Mouse (Mus musculus) lung, embryonic 14.5 days (tissue): Measurements from ENCODE around the gene Castor2. TPM values are rescaled to one million over a fixed set of nuclear protein-coding genes. Genes with fewer than 3 reads are reported as not detected.

Experiments
- ATAC-seq: fragments of 200-750 bp; cut with Nextera tagmentation; 2 replicates; pipeline ENCODE4 v1.8.0; 2017; ENCODE audit warnings: mild to moderate bottlenecking, moderate TSS enrichment, moderate library complexity; ENCODE audit not compliant: insufficient read depth
- DNase-seq: peaks from one replicate; pipeline ENCODE4 v3.0.0-alpha.2; 2015
- H3K27ac ChIP-seq: fragments of 300-500 bp; sonication (generic); 2 replicates; pipeline ENCODE4 v1.5.1; 2014; ENCODE audit warnings: low read depth, mild to moderate bottlenecking, moderate library complexity
- H3K27me3 ChIP-seq: fragments of 300-500 bp; sonication (generic); 2 replicates; pipeline ENCODE4 v1.6.1; 2014; ENCODE audit warnings: low read length, control low read depth; ENCODE audit not compliant: insufficient read depth
- H3K36me3 ChIP-seq: fragments of 300-500 bp; sonication (generic); 2 replicates; pipeline ENCODE4 v1.6.1; 2014; ENCODE audit warnings: control low read depth; ENCODE audit not compliant: insufficient read depth
- H3K4me1 ChIP-seq: fragments of 300-500 bp; sonication (generic); 2 replicates; pipeline ENCODE4 v1.6.1; 2014; ENCODE audit warnings: antibody characterized with exemption, control low read depth; ENCODE audit not compliant: insufficient read depth
- H3K4me2 ChIP-seq: fragments of 300-500 bp; sonication (generic); 2 replicates; pipeline ENCODE4 v1.6.1; 2014; ENCODE audit warnings: mild to moderate bottlenecking
- H3K4me3 ChIP-seq: fragments of 300-500 bp; sonication (generic); 2 replicates; pipeline ENCODE4 v1.5.1; 2014; ENCODE audit warnings: low read depth, low read length
- H3K9ac ChIP-seq: fragments of 300-500 bp; sonication (generic); 2 replicates; pipeline ENCODE4 v1.6.1; 2014
- H3K9me3 ChIP-seq: fragments of 300-500 bp; sonication (generic); 2 replicates; pipeline ENCODE4 v1.6.1; 2016; ENCODE audit warnings: low read depth, low read length, control low read depth
- CTCF ChIP-seq: IDR thresholded peaks from 2 replicates; pipeline ENCODE4 v1.5.1; 2016; ENCODE audit warnings: antibody characterized with exemption, low read depth
- WGBS: fragments of 180-500 bp; shearing (Covaris S2); extraction: QIAGEN DNeasy Blood & Tissue Kit; methylation state at CpG from one replicate; pipeline ENCODE4 v1.1.7; 2014; 5-methylcytosine and 5-hydroxymethylcytosine counted together
- polyA plus RNA-seq: library from polyadenylated mRNA; unstranded; fragments of >200 nt; fragmentation: Nextera tagmentation; extraction: Ambion mirVana; gene quantifications from 2 replicates; pipeline ENCODE4 v1.2.1, GENCODE M21; 2014

The Castor2 gene
- polyA plus RNA-seq, 1 experiment from 2014 or later = 4.9 TPM

- no peak overlapping the region for H3K9ac ChIP-seq
- 90% methylated on average over 7 of the region's 7 CpGs for WGBS
- no peak overlapping the region for H3K4me2 ChIP-seq
- no peak overlapping the region for H3K4me3 ChIP-seq
- DNase-seq (no peak), ATAC-seq (no peak)
- peaks cover 72% of the 10 kb centered on the region for H3K36me3 ChIP-seq
- no peak overlapping the region for H3K27ac ChIP-seq
- no peak for TF ChIP-seq CTCF
- H3K4me1 ChIP-seq = no peaks in the 10 kb centered on the region
- no peaks in the 10 kb centered on the region for H3K9me3 ChIP-seq
- no peaks in the 10 kb centered on the region for H3K27me3 ChIP-seq
Measured at GRCm38 (mm10) chr5:134155916-134156466, 56.5 kb downstream of the Castor2 start.

- Histone ChIP-seq H3K9ac (no peak overlapping the region), H3K4me2 (no peak overlapping the region), H3K27ac (no peak overlapping the region), H3K9me3 (no peaks in the 10 kb centered on the region), H3K36me3 (peaks cover 78% of the 10 kb centered on the region), H3K27me3 (no peaks in the 10 kb centered on the region), H3K4me1 (no peaks in the 10 kb centered on the region), H3K4me3 (no peak overlapping the region)
- no peak for TF ChIP-seq CTCF
- no peak for ATAC-seq
- peak; percentile 46 for DNase-seq
- whole genome bisulfite sequencing = 54% methylated on average over 5 of the region's 5 CpGs
Measured at GRCm38 (mm10) chr5:134164688-134165087, 65.2 kb downstream of the Castor2 start.

GRCm38 (mm10) chr5:134166642-134167041 lies 67.1 kb downstream of the Castor2 start:
- Histone ChIP-seq H3K27ac (no peak overlapping the region), H3K9me3 (no peaks in the 10 kb centered on the region), H3K4me1 (no peaks in the 10 kb centered on the region), H3K4me2 (no peak overlapping the region), H3K36me3 (peaks cover 76% of the 10 kb centered on the region), H3K27me3 (no peaks in the 10 kb centered on the region), H3K4me3 (no peak overlapping the region), H3K9ac (no peak overlapping the region)
- no peak for DNase-seq
- 88% methylated on average over 7 of the region's 7 CpGs for WGBS
- no peak for TF ChIP-seq CTCF
- no peak for ATAC-seq

- ATAC-seq (no peak), DNase-seq (no peak)
- Histone ChIP-seq H3K9me3 (no peaks in the 10 kb centered on the region), H3K9ac (no peak overlapping the region), H3K36me3 (peaks cover 73% of the 10 kb centered on the region), H3K27ac (no peak overlapping the region), H3K4me2 (no peak overlapping the region), H3K4me1 (no peaks in the 10 kb centered on the region), H3K4me3 (no peak overlapping the region), H3K27me3 (no peaks in the 10 kb centered on the region)
- no peak for TF ChIP-seq CTCF
- 90% methylated on average over 9 of the region's 9 CpGs for WGBS
Measured at GRCm38 (mm10) chr5:134168033-134168432, 68.5 kb downstream of the Castor2 start.

- Histone ChIP-seq H3K9me3 (no peaks in the 10 kb centered on the region), H3K4me1 (no peaks in the 10 kb centered on the region), H3K9ac (no peak overlapping the region), H3K4me3 (no peak overlapping the region), H3K36me3 (peaks cover 67% of the 10 kb centered on the region), H3K27ac (no peak overlapping the region), H3K4me2 (no peak overlapping the region), H3K27me3 (no peaks in the 10 kb centered on the region)
- ATAC-seq (0 out of 2 replicates have a peak, but pooled peaks have one; percentile 25), DNase-seq (no peak)
- TF ChIP-seq CTCF = no peak
- WGBS = 89% methylated on average over 10 of the region's 10 CpGs
Measured at GRCm38 (mm10) chr5:134169231-134169630, 69.7 kb downstream of the Castor2 start.

- H3K27me3 ChIP-seq = no peaks in the 10 kb centered on the region
- H3K36me3 ChIP-seq = peaks cover 60% of the 10 kb centered on the region
- H3K4me1 ChIP-seq = peaks cover under 1% of the 10 kb centered on the region
- no peak for ATAC-seq
- no peak overlapping the region for H3K9ac ChIP-seq
- no peaks in the 10 kb centered on the region for H3K9me3 ChIP-seq
- 90% methylated on average over 8 of the region's 8 CpGs for WGBS
- H3K4me3 ChIP-seq = no peak overlapping the region
- no peak for TF ChIP-seq CTCF
- no peak for DNase-seq
- H3K27ac ChIP-seq = no peak overlapping the region
- no peak overlapping the region for H3K4me2 ChIP-seq
Measured at GRCm38 (mm10) chr5:134170167-134170566, 70.7 kb downstream of the Castor2 start.

GRCm38 (mm10) chr5:134173206-134173605 lies 73.7 kb downstream of the Castor2 start:
- Histone ChIP-seq H3K9me3 (no peaks in the 10 kb centered on the region), H3K4me1 (peaks cover 6% of the 10 kb centered on the region), H3K27ac (no peak overlapping the region), H3K27me3 (no peaks in the 10 kb centered on the region), H3K9ac (no peak overlapping the region), H3K4me3 (no peak overlapping the region), H3K4me2 (no peak overlapping the region), H3K36me3 (peaks cover 40% of the 10 kb centered on the region)
- WGBS = 38% methylated on average over 4 of the region's 4 CpGs
- ATAC-seq (no peak), DNase-seq (peak; percentile 61)
- peak; percentile 70 for TF ChIP-seq CTCF
